Mouse (Mus musculus): ENCODE results near the gene Crnkl1. TPM values are rescaled to one million over a fixed set of nuclear protein-coding genes. Genes with fewer than 3 reads are reported as not detected.
A peak's percentile ranks its signal among the peaks of the same experiment; 100 is the strongest.

Crnkl1 gene
- polyA plus RNA-seq, 1 experiment from 2014 or later = 22.8 TPM

DNA sequence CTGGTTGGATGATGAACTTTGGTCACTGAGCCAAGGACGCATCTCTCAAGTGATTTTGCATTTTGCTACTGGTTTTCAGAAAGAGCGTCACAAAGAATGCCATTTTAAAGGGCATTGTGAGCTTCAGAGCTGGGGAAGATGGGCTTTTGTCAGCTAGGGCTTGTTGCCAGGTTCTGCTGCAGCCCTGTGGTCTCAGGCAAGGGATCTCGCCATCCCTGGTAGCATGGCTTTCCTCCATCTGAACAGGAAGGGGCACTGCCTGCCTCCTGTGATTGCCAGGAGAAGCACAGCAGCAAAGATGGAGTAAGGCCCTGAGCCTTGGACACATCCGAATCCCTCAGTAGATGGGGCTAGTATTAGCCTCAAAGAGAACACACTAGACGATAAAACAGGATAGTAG, 27.0 kb upstream of the Crnkl1 start:
- Histone ChIP-seq H3K27ac (ENCODE audit: low read depth) (no peak overlapping the region), H3K4me2 (ENCODE audit: low read length) (no peak overlapping the region), H3K9ac (ENCODE audit: low read length) (no peak overlapping the region), H3K36me3 (ENCODE audit: control insufficient read depth, insufficient read depth, low read length) (no peaks in the 10 kb centered on the region), H3K4me3 (ENCODE audit: low read depth, low read length) (no peak overlapping the region), H3K9me3 (ENCODE audit: control insufficient read depth, low read length) (no peaks in the 10 kb centered on the region), H3K27me3 (replicated peaks; ENCODE audit: control insufficient read depth, insufficient read depth, low read length) (no peaks in the 10 kb centered on the region), H3K4me1 (replicated peaks; ENCODE audit: control insufficient read depth, insufficient read depth, low read length) (no peaks in the 10 kb centered on the region)
- WGBS = 82% methylated on average over 5 of the region's 5 CpGs
- no peak for ATAC-seq (replicated peaks; ENCODE audit: low FRiP score, low TSS enrichment, low read depth)
- no peak for DNase-seq (ENCODE audit: low spot score)

DNA sequence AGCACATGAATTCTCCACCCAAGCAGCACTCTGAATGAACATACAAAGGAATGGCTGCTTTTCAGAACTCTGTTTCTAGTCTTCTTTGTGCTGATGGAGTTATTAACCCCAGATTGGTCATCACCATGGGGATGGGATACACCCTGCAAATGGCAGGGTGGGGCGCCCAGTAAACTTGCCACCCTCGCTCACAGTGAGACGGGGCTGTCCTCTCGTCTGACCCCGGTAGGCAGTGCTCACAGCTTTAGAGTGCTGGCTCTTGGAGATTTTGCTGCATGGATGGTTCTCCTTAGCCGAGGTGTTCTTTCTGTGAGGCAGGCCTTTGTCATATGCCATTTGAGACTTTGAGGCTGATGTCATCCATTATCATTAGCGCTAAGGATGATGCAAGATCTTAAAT, 23.7 kb upstream of the Crnkl1 start:
- 85% methylated on average over 7 of the region's 7 CpGs for WGBS
- Histone ChIP-seq H3K27me3 (replicated peaks; ENCODE audit: control insufficient read depth, insufficient read depth, low read length) (no peaks in the 10 kb centered on the region), H3K4me2 (ENCODE audit: low read length) (no peak overlapping the region), H3K4me1 (replicated peaks; ENCODE audit: control insufficient read depth, insufficient read depth, low read length) (no peaks in the 10 kb centered on the region), H3K36me3 (ENCODE audit: control insufficient read depth, insufficient read depth, low read length) (no peaks in the 10 kb centered on the region), H3K9ac (ENCODE audit: low read length) (no peak overlapping the region), H3K4me3 (ENCODE audit: low read depth, low read length) (no peak overlapping the region), H3K27ac (ENCODE audit: low read depth) (no peak overlapping the region), H3K9me3 (ENCODE audit: control insufficient read depth, low read length) (no peaks in the 10 kb centered on the region)
- ATAC-seq (replicated peaks; ENCODE audit: low FRiP score, low TSS enrichment, low read depth) = no peak
- DNase-seq (ENCODE audit: low spot score) = no peak

GRCm38 (mm10) chr2:145958097-145958496, 23.3 kb upstream of the Crnkl1 start:
- Histone ChIP-seq H3K36me3 (ENCODE audit: control insufficient read depth, insufficient read depth, low read length) (no peaks in the 10 kb centered on the region), H3K4me1 (replicated peaks; ENCODE audit: control insufficient read depth, insufficient read depth, low read length) (no peaks in the 10 kb centered on the region), H3K27me3 (replicated peaks; ENCODE audit: control insufficient read depth, insufficient read depth, low read length) (no peaks in the 10 kb centered on the region), H3K9me3 (ENCODE audit: control insufficient read depth, low read length) (no peaks in the 10 kb centered on the region), H3K9ac (ENCODE audit: low read length) (no peak overlapping the region), H3K4me3 (ENCODE audit: low read depth, low read length) (no peak overlapping the region), H3K4me2 (ENCODE audit: low read length) (no peak overlapping the region), H3K27ac (ENCODE audit: low read depth) (no peak overlapping the region)
- no peak for ATAC-seq (replicated peaks; ENCODE audit: low FRiP score, low TSS enrichment, low read depth)
- DNase-seq (ENCODE audit: low spot score) = no peak
- 84% methylated on average over 6 of the region's 6 CpGs for WGBS

- Histone ChIP-seq H3K27me3 (replicated peaks; ENCODE audit: control insufficient read depth, insufficient read depth, low read length) (no peaks in the 10 kb centered on the region), H3K27ac (ENCODE audit: low read depth) (no peak overlapping the region), H3K9ac (ENCODE audit: low read length) (no peak overlapping the region), H3K4me1 (replicated peaks; ENCODE audit: control insufficient read depth, insufficient read depth, low read length) (no peaks in the 10 kb centered on the region), H3K4me2 (ENCODE audit: low read length) (no peak overlapping the region), H3K4me3 (ENCODE audit: low read depth, low read length) (no peak overlapping the region), H3K9me3 (ENCODE audit: control insufficient read depth, low read length) (no peaks in the 10 kb centered on the region), H3K36me3 (ENCODE audit: control insufficient read depth, insufficient read depth, low read length) (no peaks in the 10 kb centered on the region)
- 0 out of 2 replicates have a peak, but pooled peaks have one; percentile 43 for ATAC-seq (replicated peaks; ENCODE audit: low FRiP score, low TSS enrichment, low read depth)
- WGBS = 12% methylated on average over 4 of the region's 4 CpGs
- DNase-seq (ENCODE audit: low spot score) = no peak
Observed at GRCm38 (mm10) chr2:145957450-145957849, 22.6 kb upstream of the Crnkl1 start.

GRCm38 (mm10) chr2:145956318-145956717, 21.5 kb upstream of the Crnkl1 start:
- Histone ChIP-seq H3K4me3 (ENCODE audit: low read depth, low read length) (no peak overlapping the region), H3K27ac (ENCODE audit: low read depth) (no peak overlapping the region), H3K27me3 (replicated peaks; ENCODE audit: control insufficient read depth, insufficient read depth, low read length) (no peaks in the 10 kb centered on the region), H3K9me3 (ENCODE audit: control insufficient read depth, low read length) (no peaks in the 10 kb centered on the region), H3K36me3 (ENCODE audit: control insufficient read depth, insufficient read depth, low read length) (no peaks in the 10 kb centered on the region), H3K4me2 (ENCODE audit: low read length) (no peak overlapping the region), H3K4me1 (replicated peaks; ENCODE audit: control insufficient read depth, insufficient read depth, low read length) (no peaks in the 10 kb centered on the region), H3K9ac (ENCODE audit: low read length) (no peak overlapping the region)
- ATAC-seq (replicated peaks; ENCODE audit: low FRiP score, low TSS enrichment, low read depth) (no peak), DNase-seq (ENCODE audit: low spot score) (no peak)
- WGBS = 78% methylated on average over 5 of the region's 5 CpGs

DNA sequence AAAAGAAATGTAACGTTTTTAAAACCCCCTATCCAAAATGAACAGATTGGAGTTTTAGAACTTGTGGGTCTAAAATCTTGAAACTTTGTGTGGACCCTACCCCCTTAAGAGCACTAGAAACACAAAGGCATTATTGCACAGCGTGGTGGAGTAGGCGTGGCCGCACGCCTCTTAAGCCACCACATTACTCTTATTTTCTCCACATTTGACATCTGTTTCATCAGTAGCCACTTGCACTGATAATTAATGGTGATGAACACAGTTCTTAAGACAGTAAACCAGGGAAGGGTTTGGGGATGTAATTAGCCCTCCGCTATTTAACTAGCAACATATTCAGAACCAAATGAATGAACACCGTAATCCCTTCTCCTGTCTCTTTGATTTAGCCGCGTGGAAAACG, 21.0 kb upstream of the Crnkl1 start:
- H3K4me2 ChIP-seq (ENCODE audit: low read length) = no peak overlapping the region
- no peaks in the 10 kb centered on the region for H3K4me1 ChIP-seq (replicated peaks; ENCODE audit: control insufficient read depth, insufficient read depth, low read length)
- 81% methylated on average over 10 of the region's 10 CpGs for WGBS
- H3K27me3 ChIP-seq (replicated peaks; ENCODE audit: control insufficient read depth, insufficient read depth, low read length) = no peaks in the 10 kb centered on the region
- ATAC-seq (replicated peaks; ENCODE audit: low FRiP score, low TSS enrichment, low read depth) (no peak), DNase-seq (ENCODE audit: low spot score) (no peak)
- no peaks in the 10 kb centered on the region for H3K36me3 ChIP-seq (ENCODE audit: control insufficient read depth, insufficient read depth, low read length)
- no peak overlapping the region for H3K27ac ChIP-seq (ENCODE audit: low read depth)
- H3K9ac ChIP-seq (ENCODE audit: low read length) = no peak overlapping the region
- no peaks in the 10 kb centered on the region for H3K9me3 ChIP-seq (ENCODE audit: control insufficient read depth, low read length)
- H3K4me3 ChIP-seq (ENCODE audit: low read depth, low read length) = no peak overlapping the region

DNA sequence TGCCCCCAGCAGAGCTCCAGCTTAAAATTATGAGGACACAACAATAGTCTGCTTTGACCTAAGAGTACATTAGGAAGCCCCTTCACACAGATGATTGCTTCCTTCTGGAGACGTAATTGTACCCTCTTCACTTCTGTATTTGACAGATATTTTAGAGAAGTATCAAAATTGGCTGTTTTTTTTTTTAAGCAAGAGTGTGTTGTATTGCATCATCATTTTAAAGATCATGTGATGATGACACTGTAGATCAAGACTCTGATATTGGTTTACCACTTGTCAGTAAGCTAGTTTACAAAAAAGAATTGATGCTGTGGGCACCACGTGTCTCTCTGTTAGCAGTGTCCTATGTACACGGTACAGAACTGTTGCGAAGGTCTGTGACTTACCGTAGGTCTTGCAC, 17.9 kb upstream of the Crnkl1 start:
- Histone ChIP-seq H3K36me3 (ENCODE audit: control insufficient read depth, insufficient read depth, low read length) (no peaks in the 10 kb centered on the region), H3K9me3 (ENCODE audit: control insufficient read depth, low read length) (no peaks in the 10 kb centered on the region), H3K4me1 (replicated peaks; ENCODE audit: control insufficient read depth, insufficient read depth, low read length) (no peaks in the 10 kb centered on the region), H3K27ac (ENCODE audit: low read depth) (no peak overlapping the region), H3K27me3 (replicated peaks; ENCODE audit: control insufficient read depth, insufficient read depth, low read length) (no peaks in the 10 kb centered on the region), H3K4me3 (ENCODE audit: low read depth, low read length) (no peak overlapping the region), H3K9ac (ENCODE audit: low read length) (no peak overlapping the region), H3K4me2 (ENCODE audit: low read length) (no peak overlapping the region)
- no peak for ATAC-seq (replicated peaks; ENCODE audit: low FRiP score, low TSS enrichment, low read depth)
- 51% methylated on average over 5 of the region's 5 CpGs for WGBS
- DNase-seq (ENCODE audit: low spot score) = no peak

DNA sequence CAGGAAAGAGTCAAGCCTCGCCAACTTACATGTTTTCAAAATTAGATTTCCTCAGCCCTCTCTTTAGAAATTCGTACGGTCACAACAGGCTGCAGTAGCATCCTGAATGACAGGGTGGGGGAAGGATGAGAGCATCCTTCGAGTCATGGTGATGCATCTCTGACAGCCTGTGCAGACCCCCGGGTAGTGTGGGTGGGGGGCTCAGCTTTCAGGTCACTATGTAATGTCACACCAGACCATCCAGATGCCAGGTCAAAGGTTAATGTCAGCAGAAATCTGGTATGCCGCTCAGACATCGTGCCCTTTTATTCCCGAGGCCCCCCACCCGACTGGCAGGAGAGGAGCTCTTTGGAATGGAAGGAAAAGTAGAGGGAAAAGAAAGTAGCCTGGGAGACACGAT, 15.4 kb upstream of the Crnkl1 start:
- no peak for ATAC-seq (replicated peaks; ENCODE audit: low FRiP score, low TSS enrichment, low read depth)

GRCm38 (mm10) chr2:145949475-145950068, 14.8 kb upstream of the Crnkl1 start:
- 32% methylated on average over 11 of the region's 11 CpGs for WGBS
- no peaks in the 10 kb centered on the region for H3K27me3 ChIP-seq (replicated peaks; ENCODE audit: control insufficient read depth, insufficient read depth, low read length)
- no peaks in the 10 kb centered on the region for H3K36me3 ChIP-seq (ENCODE audit: control insufficient read depth, insufficient read depth, low read length)
- no peak overlapping the region for H3K27ac ChIP-seq (ENCODE audit: low read depth)
- no peak overlapping the region for H3K4me2 ChIP-seq (ENCODE audit: low read length)
- no peak overlapping the region for H3K9ac ChIP-seq (ENCODE audit: low read length)
- ATAC-seq (replicated peaks; ENCODE audit: low FRiP score, low TSS enrichment, low read depth) (no peak), DNase-seq (ENCODE audit: low spot score) (no peak)
- no peaks in the 10 kb centered on the region for H3K4me1 ChIP-seq (replicated peaks; ENCODE audit: control insufficient read depth, insufficient read depth, low read length)
- H3K4me3 ChIP-seq (ENCODE audit: low read depth, low read length) = no peak overlapping the region
- H3K9me3 ChIP-seq (ENCODE audit: control insufficient read depth, low read length) = no peaks in the 10 kb centered on the region

More for the DNA sequence above, 15.4 kb upstream of the Crnkl1 start:
- no peaks in the 10 kb centered on the region for H3K36me3 ChIP-seq (ENCODE audit: control insufficient read depth, insufficient read depth, low read length)
- no peaks in the 10 kb centered on the region for H3K27me3 ChIP-seq (replicated peaks; ENCODE audit: control insufficient read depth, insufficient read depth, low read length)
- no peak overlapping the region for H3K27ac ChIP-seq (ENCODE audit: low read depth)
- H3K9me3 ChIP-seq (ENCODE audit: control insufficient read depth, low read length) = no peaks in the 10 kb centered on the region
- H3K4me2 ChIP-seq (ENCODE audit: low read length) = no peak overlapping the region
- H3K4me1 ChIP-seq (replicated peaks; ENCODE audit: control insufficient read depth, insufficient read depth, low read length) = no peaks in the 10 kb centered on the region
- DNase-seq (ENCODE audit: low spot score) = no peak
- no peak overlapping the region for H3K4me3 ChIP-seq (ENCODE audit: low read depth, low read length)
- H3K9ac ChIP-seq (ENCODE audit: low read length) = no peak overlapping the region
- 25% methylated on average over 10 of the region's 10 CpGs for WGBS
